Mouse (Mus musculus): Measurements from ENCODE around the gene Bnip2. TPM values are rescaled to one million over a fixed set of nuclear protein-coding genes. Genes with fewer than 3 reads are reported as not detected.

Bnip2 gene
- polyA plus RNA-seq, 1 experiment from 2014 or later = 98.3 TPM

- H3K36me3 ChIP-seq (ENCODE audit: control insufficient read depth, insufficient read depth, low read length) = no peaks in the 10 kb centered on the region
- 40% methylated on average over 6 of the region's 6 CpGs for WGBS
- no peaks in the 10 kb centered on the region for H3K9me3 ChIP-seq (replicated peaks; ENCODE audit: control insufficient read depth, low read length)
- H3K4me2 ChIP-seq (ENCODE audit: low read depth, low read length) = no peak overlapping the region
- peak overlapping the region; percentile 39 for H3K27ac ChIP-seq (ENCODE audit: low read length)
- H3K9ac ChIP-seq (ENCODE audit: low read length) = peak overlapping the region; percentile 1; the same call in 1 of the 2 replicates
- H3K4me1 ChIP-seq (ENCODE audit: control insufficient read depth, insufficient read depth, low read length) = peaks cover 15% of the 10 kb centered on the region
- ATAC-seq (ENCODE audit: insufficient read depth, low FRiP score) = peak; percentile 57; the same call in 1 of the 2 replicates
- no peak overlapping the region for H3K4me3 ChIP-seq (replicated peaks; ENCODE audit: low read length)
- H3K27me3 ChIP-seq (ENCODE audit: control insufficient read depth, insufficient read depth, low read length) = no peaks in the 10 kb centered on the region
These were observed 59.6 kb downstream of the Bnip2 start for GRCm38 (mm10) chr9:70048751-70049415.

GRCm38 (mm10) chr9:70049416-70049783 is 60.1 kb downstream of the Bnip2 start:
- H3K4me3 ChIP-seq (replicated peaks; ENCODE audit: low read length) = no peak overlapping the region
- no peak overlapping the region for H3K4me2 ChIP-seq (ENCODE audit: low read depth, low read length)
- no peaks in the 10 kb centered on the region for H3K27me3 ChIP-seq (ENCODE audit: control insufficient read depth, insufficient read depth, low read length)
- peaks cover 15% of the 10 kb centered on the region for H3K4me1 ChIP-seq (ENCODE audit: control insufficient read depth, insufficient read depth, low read length)
- H3K9ac ChIP-seq (ENCODE audit: low read length) = peak overlapping the region; percentile 1; the same call in 1 of the 2 replicates
- no peak for ATAC-seq (ENCODE audit: insufficient read depth, low FRiP score)
- no peaks in the 10 kb centered on the region for H3K9me3 ChIP-seq (replicated peaks; ENCODE audit: control insufficient read depth, low read length)
- H3K27ac ChIP-seq (ENCODE audit: low read length) = peak overlapping the region; percentile 39; the same call in 1 of the 2 replicates
- H3K36me3 ChIP-seq (ENCODE audit: control insufficient read depth, insufficient read depth, low read length) = no peaks in the 10 kb centered on the region
- 24% methylated on average over 3 of the region's 3 CpGs for WGBS

- Histone ChIP-seq H3K27me3 (ENCODE audit: control insufficient read depth, insufficient read depth, low read length) (no peaks in the 10 kb centered on the region), H3K4me1 (ENCODE audit: control insufficient read depth, insufficient read depth, low read length) (peaks cover 15% of the 10 kb centered on the region), H3K9me3 (replicated peaks; ENCODE audit: control insufficient read depth, low read length) (no peaks in the 10 kb centered on the region), H3K27ac (ENCODE audit: low read length) (0 out of 2 replicates have a peak overlapping the region, but pooled peaks have one; percentile 8), H3K9ac (ENCODE audit: low read length) (no peak overlapping the region), H3K4me3 (replicated peaks; ENCODE audit: low read length) (no peak overlapping the region), H3K36me3 (ENCODE audit: control insufficient read depth, insufficient read depth, low read length) (no peaks in the 10 kb centered on the region), H3K4me2 (ENCODE audit: low read depth, low read length) (no peak overlapping the region)
- 17% methylated on average over 8 of the region's 8 CpGs for WGBS
- no peak for ATAC-seq (ENCODE audit: insufficient read depth, low FRiP score)
These were observed 60.6 kb downstream of the Bnip2 start for GRCm38 (mm10) chr9:70049839-70050238.

- no peaks in the 10 kb centered on the region for H3K36me3 ChIP-seq (ENCODE audit: control insufficient read depth, insufficient read depth, low read length)
- no peak overlapping the region for H3K4me2 ChIP-seq (ENCODE audit: low read depth, low read length)
- H3K9ac ChIP-seq (ENCODE audit: low read length) = no peak overlapping the region
- H3K4me1 ChIP-seq (ENCODE audit: control insufficient read depth, insufficient read depth, low read length) = peaks cover 13% of the 10 kb centered on the region
- no peak overlapping the region for H3K4me3 ChIP-seq (replicated peaks; ENCODE audit: low read length)
- WGBS = 41% methylated on average over 3 of the region's 3 CpGs
- H3K27me3 ChIP-seq (ENCODE audit: control insufficient read depth, insufficient read depth, low read length) = no peaks in the 10 kb centered on the region
- no peak for ATAC-seq (ENCODE audit: insufficient read depth, low FRiP score)
- no peak overlapping the region for H3K27ac ChIP-seq (ENCODE audit: low read length)
- no peaks in the 10 kb centered on the region for H3K9me3 ChIP-seq (replicated peaks; ENCODE audit: control insufficient read depth, low read length)
These were observed 63.5 kb downstream of the Bnip2 start for GRCm38 (mm10) chr9:70052730-70053129.

GRCm38 (mm10) chr9:70053411-70053810 is 64.1 kb downstream of the Bnip2 start:
- peaks cover 9% of the 10 kb centered on the region for H3K4me1 ChIP-seq (ENCODE audit: control insufficient read depth, insufficient read depth, low read length)
- no peaks in the 10 kb centered on the region for H3K27me3 ChIP-seq (ENCODE audit: control insufficient read depth, insufficient read depth, low read length)
- H3K9ac ChIP-seq (ENCODE audit: low read length) = no peak overlapping the region
- H3K4me2 ChIP-seq (ENCODE audit: low read depth, low read length) = no peak overlapping the region
- WGBS = 36% methylated on average over 3 of the region's 3 CpGs
- no peaks in the 10 kb centered on the region for H3K9me3 ChIP-seq (replicated peaks; ENCODE audit: control insufficient read depth, low read length)
- H3K27ac ChIP-seq (ENCODE audit: low read length) = no peak overlapping the region
- no peaks in the 10 kb centered on the region for H3K36me3 ChIP-seq (ENCODE audit: control insufficient read depth, insufficient read depth, low read length)
- H3K4me3 ChIP-seq (replicated peaks; ENCODE audit: low read length) = no peak overlapping the region
- ATAC-seq (ENCODE audit: insufficient read depth, low FRiP score) = no peak

Other genes starting within 250 kb of the Bnip2 start
- gene Foxb1, start 228.5 kb upstream of the Bnip2 start, polyA plus RNA-seq (2015; fragmentation: Nextera tagmentation; extraction: Ambion mirVana) = not detected in 2 replicates
- gene Gtf2a2, start 23.1 kb downstream of the Bnip2 start, polyA plus RNA-seq (2015; fragmentation: Nextera tagmentation; extraction: Ambion mirVana) = 169 and 179 TPM in 2 replicates
- 16.9 and 28.7 TPM in 2 replicates for gene Gcnt3, start 48.6 kb downstream of the Bnip2 start, polyA plus RNA-seq (2015; fragmentation: Nextera tagmentation; extraction: Ambion mirVana)
- gene Fam81a, start 153.1 kb downstream of the Bnip2 start, polyA plus RNA-seq (2015; fragmentation: Nextera tagmentation; extraction: Ambion mirVana) = 10.3 and 11.1 TPM in 2 replicates
- gene Myo1e, start 217.9 kb downstream of the Bnip2 start, polyA plus RNA-seq (2015; fragmentation: Nextera tagmentation; extraction: Ambion mirVana) = 34.3 and 37.1 TPM in 2 replicates